Mouse (Mus musculus) liver, embryonic 12.5 days (tissue): ENCODE results near the gene Cpa5. TPM values are rescaled to one million over a fixed set of nuclear protein-coding genes. Genes with fewer than 3 reads are reported as not detected.

ENCODE experiments used
- ATAC-seq: fragments of 200-750 bp; cut with Nextera tagmentation; 2 replicates; pipeline ENCODE4 v1.8.0; 2017; ENCODE audit warnings: moderate number of reproducible peaks, mild to moderate bottlenecking, moderate library complexity
- H3K27ac ChIP-seq: fragments of 300-500 bp; sonication (generic); 2 replicates; pipeline ENCODE4 v1.5.1; 2016; ENCODE audit warnings: mild to moderate bottlenecking
- H3K27me3 ChIP-seq: fragments of 300-500 bp; sonication (generic); replicated peaks from 2 replicates; pipeline ENCODE4 v1.6.1; 2016; ENCODE audit warnings: mild to moderate bottlenecking, moderate library complexity
- H3K36me3 ChIP-seq: fragments of 300-500 bp; sonication (generic); 2 replicates; pipeline ENCODE4 v1.6.1; 2016; ENCODE audit warnings: mild to moderate bottlenecking, moderate library complexity
- H3K4me1 ChIP-seq: fragments of 300-500 bp; sonication (generic); 2 replicates; pipeline ENCODE4 v1.6.1; 2016
- H3K4me2 ChIP-seq: fragments of 300-500 bp; sonication (generic); 2 replicates; pipeline ENCODE4 v1.6.1; 2016; ENCODE audit warnings: mild to moderate bottlenecking, moderate library complexity
- H3K4me3 ChIP-seq: fragments of 300-500 bp; sonication (generic); 2 replicates; pipeline ENCODE4 v1.5.1; 2016; ENCODE audit warnings: mild to moderate bottlenecking, moderate library complexity
- H3K9ac ChIP-seq: fragments of 300-500 bp; sonication (generic); 2 replicates; pipeline ENCODE4 v1.6.1; 2016; ENCODE audit warnings: mild to moderate bottlenecking, moderate library complexity
- H3K9me3 ChIP-seq: fragments of 300-500 bp; sonication (generic); replicated peaks from 2 replicates; pipeline ENCODE4 v1.6.1; 2016; ENCODE audit warnings: mild to moderate bottlenecking, moderate library complexity
- WGBS: fragments of 180-500 bp; shearing (Covaris S2); methylation state at CpG from one replicate; pipeline ENCODE4 v1.1.7; 2016; ENCODE audit not compliant: insufficient replicate concordance; 5-methylcytosine and 5-hydroxymethylcytosine counted together
- polyA plus RNA-seq: library from polyadenylated mRNA; unstranded; fragments of >200 nt; fragmentation: Nextera tagmentation; extraction: Ambion mirVana; gene quantifications from 2 replicates; pipeline ENCODE4 v1.2.1, GENCODE M21; 2016

The Cpa5 gene
- polyA plus RNA-seq, 1 experiment from 2014 or later, result not detected

- 45% methylated on average over 9 of the region's 9 CpGs for WGBS
- ATAC-seq, result no peak
- no peaks in the 10 kb centered on the region for H3K27me3 ChIP-seq
- no peaks in the 10 kb centered on the region for H3K4me1 ChIP-seq
- no peaks in the 10 kb centered on the region for H3K9me3 ChIP-seq
- H3K4me3 ChIP-seq, result no peak overlapping the region
- H3K27ac ChIP-seq, result no peak overlapping the region
- H3K36me3 ChIP-seq, result no peaks in the 10 kb centered on the region
- no peak overlapping the region for H3K4me2 ChIP-seq
- no peak overlapping the region for H3K9ac ChIP-seq
Measured at GRCm38 (mm10) chr6:30652425-30653188, 41.8 kb downstream of the Cpa5 start.

- no peak overlapping the region for H3K27ac ChIP-seq
- 66% methylated on average over 6 of the region's 6 CpGs for WGBS
- no peak for ATAC-seq
- no peak overlapping the region for H3K4me2 ChIP-seq
- no peaks in the 10 kb centered on the region for H3K9me3 ChIP-seq
- H3K36me3 ChIP-seq, result no peaks in the 10 kb centered on the region
- H3K4me1 ChIP-seq, result peaks cover 4% of the 10 kb centered on the region
- H3K27me3 ChIP-seq, result no peaks in the 10 kb centered on the region
- H3K4me3 ChIP-seq, result no peak overlapping the region
- H3K9ac ChIP-seq, result no peak overlapping the region
Measured at GRCm38 (mm10) chr6:30653518-30653917, 42.7 kb downstream of the Cpa5 start.

DNA sequence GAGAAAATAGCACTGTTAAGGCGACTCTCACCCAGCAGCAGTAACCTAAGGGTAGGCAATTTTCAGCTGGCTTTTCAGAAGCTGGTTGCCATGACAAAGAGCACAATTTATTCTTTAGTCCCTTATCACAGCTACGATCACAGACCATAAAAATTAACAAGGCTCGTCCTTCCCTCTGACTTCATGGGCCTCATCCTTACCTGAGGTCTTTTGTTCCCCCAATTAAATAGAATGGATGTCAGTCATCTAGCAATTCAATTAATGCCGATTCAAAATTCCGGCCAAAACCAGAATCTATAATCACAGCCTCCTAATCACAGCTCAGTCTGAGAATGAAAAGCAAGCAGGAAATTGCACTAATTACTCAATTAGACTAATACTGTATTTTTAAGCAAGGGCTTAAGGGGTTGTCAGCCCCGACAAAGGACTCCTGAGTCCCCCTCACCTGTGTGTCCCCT, 43.6 kb downstream of the Cpa5 start:
- 66% methylated on average over 6 of the region's 6 CpGs for WGBS
- Histone ChIP-seq H3K9me3 (no peaks in the 10 kb centered on the region), H3K27me3 (no peaks in the 10 kb centered on the region), H3K36me3 (no peaks in the 10 kb centered on the region), H3K4me1 (peaks cover 9% of the 10 kb centered on the region), H3K27ac (no peak overlapping the region), H3K4me3 (no peak overlapping the region), H3K4me2 (no peak overlapping the region), H3K9ac (no peak overlapping the region)
- no peak for ATAC-seq

DNA sequence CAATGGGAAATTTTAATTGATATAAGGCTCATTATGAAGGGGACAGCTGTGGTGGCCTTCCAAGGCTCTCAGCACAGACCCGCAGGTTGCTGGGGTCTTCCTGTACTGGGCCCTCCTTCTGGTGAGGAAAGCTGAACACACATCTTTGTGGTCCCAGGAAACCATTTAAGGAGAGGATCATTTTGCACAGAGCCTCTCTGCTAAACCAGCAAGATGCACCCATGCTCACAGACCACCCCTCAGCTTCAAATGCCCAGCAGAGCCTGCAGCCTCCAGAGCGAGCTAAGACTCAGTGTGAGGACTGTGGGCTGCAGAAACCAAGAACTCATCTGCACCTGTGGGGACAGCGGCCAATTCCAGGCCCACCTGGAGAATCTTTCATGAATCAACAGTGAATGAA, 44.1 kb downstream of the Cpa5 start:
- Histone ChIP-seq H3K9me3 (no peaks in the 10 kb centered on the region), H3K4me3 (no peak overlapping the region), H3K4me2 (no peak overlapping the region), H3K4me1 (peaks cover 9% of the 10 kb centered on the region), H3K36me3 (no peaks in the 10 kb centered on the region), H3K27ac (no peak overlapping the region), H3K27me3 (no peaks in the 10 kb centered on the region), H3K9ac (no peak overlapping the region)
- 84% methylated on average over 3 of the region's 3 CpGs for WGBS
- no peak for ATAC-seq

- ATAC-seq, result no peak
- H3K4me2 ChIP-seq, result no peak overlapping the region
- H3K27me3 ChIP-seq, result no peaks in the 10 kb centered on the region
- H3K4me3 ChIP-seq, result no peak overlapping the region
- WGBS, result 74% methylated on average over 12 of the region's 12 CpGs
- H3K9ac ChIP-seq, result no peak overlapping the region
- peak overlapping the region; percentile 43; the same call in 1 of the 2 replicates for H3K27ac ChIP-seq
- no peaks in the 10 kb centered on the region for H3K9me3 ChIP-seq
- no peaks in the 10 kb centered on the region for H3K36me3 ChIP-seq
- H3K4me1 ChIP-seq, result peaks cover 9% of the 10 kb centered on the region
Measured at GRCm38 (mm10) chr6:30657279-30657678, 46.5 kb downstream of the Cpa5 start.

GRCm38 (mm10) chr6:30658619-30659018, 47.8 kb downstream of the Cpa5 start:
- Histone ChIP-seq H3K9me3 (no peaks in the 10 kb centered on the region), H3K27ac (no peak overlapping the region), H3K27me3 (no peaks in the 10 kb centered on the region), H3K4me3 (no peak overlapping the region), H3K4me2 (no peak overlapping the region), H3K36me3 (no peaks in the 10 kb centered on the region), H3K4me1 (peaks cover 9% of the 10 kb centered on the region), H3K9ac (no peak overlapping the region)
- 28% methylated on average over 9 of the region's 9 CpGs for WGBS
- no peak for ATAC-seq

- no peak for ATAC-seq
- Histone ChIP-seq H3K9me3 (no peaks in the 10 kb centered on the region), H3K9ac (no peak overlapping the region), H3K27ac (no peak overlapping the region), H3K4me1 (0 out of 2 replicates have a peak, but pooled peaks cover 4% of the 10 kb centered on the region), H3K36me3 (no peaks in the 10 kb centered on the region), H3K4me3 (no peak overlapping the region), H3K27me3 (no peaks in the 10 kb centered on the region), H3K4me2 (no peak overlapping the region)
- WGBS, result 54% methylated on average over 6 of the region's 6 CpGs
Measured at GRCm38 (mm10) chr6:30664776-30665175, 54.0 kb downstream of the Cpa5 start.

DNA sequence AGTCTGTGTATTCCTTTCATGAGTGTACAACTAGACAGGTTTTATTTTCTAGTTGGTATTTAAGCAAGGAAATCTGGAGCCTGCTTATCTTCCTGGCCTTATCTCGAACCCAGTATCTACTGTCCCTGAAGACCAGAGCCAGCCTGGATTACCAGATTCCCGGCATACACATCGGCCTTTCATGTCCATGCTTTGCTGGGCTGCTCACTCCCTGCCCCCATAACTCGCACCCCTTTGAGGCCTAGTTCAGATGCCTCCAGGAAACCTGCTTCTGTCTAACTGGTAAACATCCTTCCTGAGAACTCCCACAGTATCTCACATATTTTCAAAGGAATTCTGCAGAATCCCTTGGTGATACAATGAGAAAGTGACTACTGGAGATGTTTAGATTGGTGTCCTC, 54.5 kb downstream of the Cpa5 start:
- Histone ChIP-seq H3K27me3 (no peaks in the 10 kb centered on the region), H3K36me3 (no peaks in the 10 kb centered on the region), H3K4me3 (no peak overlapping the region), H3K4me2 (no peak overlapping the region), H3K27ac (no peak overlapping the region), H3K9ac (no peak overlapping the region), H3K4me1 (0 out of 2 replicates have a peak, but pooled peaks cover 4% of the 10 kb centered on the region), H3K9me3 (no peaks in the 10 kb centered on the region)
- no peak for ATAC-seq
- 41% methylated on average over 4 of the region's 4 CpGs for WGBS

DNA sequence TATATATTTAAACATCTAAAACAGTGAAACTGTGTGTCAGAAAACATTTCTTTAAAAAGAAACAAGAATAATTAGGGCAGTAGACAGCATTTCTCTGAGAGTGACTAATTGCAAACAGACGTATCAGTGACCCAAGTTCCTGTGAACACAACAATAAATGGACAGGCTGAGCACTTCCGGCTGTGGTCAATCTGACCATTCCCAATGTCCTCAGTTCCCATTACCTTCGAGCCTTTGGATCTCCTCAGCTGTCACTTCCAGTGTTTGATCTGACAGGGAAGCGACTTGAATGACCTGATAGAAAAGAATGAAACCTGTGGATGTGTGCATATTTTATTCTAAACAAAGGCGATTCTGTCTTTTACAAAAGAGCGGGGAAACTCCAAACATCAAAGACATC, 55.2 kb downstream of the Cpa5 start:
- WGBS, result 58% methylated on average over 6 of the region's 6 CpGs
- Histone ChIP-seq H3K27ac (no peak overlapping the region), H3K4me1 (0 out of 2 replicates have a peak, but pooled peaks cover 4% of the 10 kb centered on the region), H3K36me3 (no peaks in the 10 kb centered on the region), H3K9me3 (no peaks in the 10 kb centered on the region), H3K4me3 (no peak overlapping the region), H3K27me3 (no peaks in the 10 kb centered on the region), H3K4me2 (no peak overlapping the region), H3K9ac (no peak overlapping the region)
- ATAC-seq, result no peak

GRCm38 (mm10) chr6:30667585-30667984, 56.8 kb downstream of the Cpa5 start:
- WGBS, result 67% methylated on average over 5 of the region's 5 CpGs
- Histone ChIP-seq H3K4me2 (no peak overlapping the region), H3K4me1 (peaks cover 8% of the 10 kb centered on the region; the same call in 1 of the 2 replicates), H3K4me3 (no peak overlapping the region), H3K36me3 (no peaks in the 10 kb centered on the region), H3K9me3 (no peaks in the 10 kb centered on the region), H3K27ac (no peak overlapping the region), H3K9ac (no peak overlapping the region), H3K27me3 (no peaks in the 10 kb centered on the region)
- ATAC-seq, result no peak

DNA sequence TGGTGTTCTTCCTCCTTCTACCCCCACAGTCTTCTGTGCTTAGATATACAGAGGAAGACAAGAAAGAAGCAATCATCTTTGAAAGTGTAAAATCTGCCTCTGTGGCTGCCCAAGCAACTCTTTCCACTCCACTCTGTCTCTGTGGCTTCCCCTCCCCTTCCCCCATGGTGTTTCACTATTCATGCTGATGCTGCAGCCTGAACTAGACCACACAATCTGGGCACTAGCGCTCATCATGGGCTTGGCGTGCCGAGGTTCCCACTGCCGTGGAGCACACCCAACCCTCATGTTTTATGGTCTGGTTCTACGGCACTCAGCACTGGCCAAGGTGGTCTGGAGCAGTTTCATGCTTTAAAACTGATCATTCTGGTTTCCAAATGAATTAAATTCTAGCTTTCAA, 60.9 kb downstream of the Cpa5 start:
- Histone ChIP-seq H3K9me3 (no peaks in the 10 kb centered on the region), H3K4me2 (no peak overlapping the region), H3K36me3 (no peaks in the 10 kb centered on the region), H3K27ac (no peak overlapping the region), H3K9ac (no peak overlapping the region), H3K4me1 (peaks cover 42% of the 10 kb centered on the region), H3K27me3 (no peaks in the 10 kb centered on the region), H3K4me3 (no peak overlapping the region)
- no peak for ATAC-seq
- WGBS, result 69% methylated on average over 5 of the region's 5 CpGs

GRCm38 (mm10) chr6:30673764-30674561, 63.2 kb downstream of the Cpa5 start:
- 16% methylated on average over 14 of the region's 14 CpGs for WGBS
- H3K4me1 ChIP-seq, result peaks cover 44% of the 10 kb centered on the region
- no peaks in the 10 kb centered on the region for H3K27me3 ChIP-seq
- no peaks in the 10 kb centered on the region for H3K36me3 ChIP-seq
- peak; percentile 37; the same call in 1 of the 2 replicates for ATAC-seq
- 0 out of 2 replicates have a peak overlapping the region, but pooled peaks have one; percentile 1 for H3K4me3 ChIP-seq
- no peak overlapping the region for H3K9ac ChIP-seq
- peak overlapping the region; percentile 50 for H3K4me2 ChIP-seq
- H3K27ac ChIP-seq, result peak overlapping the region; percentile 33; the same call in 1 of the 2 replicates
- H3K9me3 ChIP-seq, result no peaks in the 10 kb centered on the region
